In genomic region chr5:41044465-41044864, GRCm38 (mm10) we compare ENCODE assay signal across 8 mouse cellular contexts.
DNase-seq lines count a peak whose midpoint lies in the region; ATAC-seq and TF ChIP-seq lines count a peak whose summit lies in the region.

No protein-coding gene starts in this region.

- peak; percentile 83 for ATAC-seq in hindbrain, embryonic 13.5 days (ENCODE audit: low FRiP score)

- no peak overlapping the region for H3K9ac ChIP-seq in hindbrain, embryonic 13.5 days

- H3K4me3 ChIP-seq in forebrain, embryonic 10.5 days = no peak overlapping the region
- H3K4me3 ChIP-seq in hindbrain, embryonic 13.5 days = no peak overlapping the region

- no peaks in the 10 kb centered on the region for H3K4me1 ChIP-seq in forebrain, embryonic 10.5 days
- H3K4me1 ChIP-seq in hindbrain, embryonic 13.5 days (replicated peaks) = no peaks in the 10 kb centered on the region

- H3K27ac ChIP-seq in forebrain, embryonic 10.5 days = no peak overlapping the region
- H3K27ac ChIP-seq in hindbrain, embryonic 13.5 days = no peak overlapping the region

- no peaks in the 10 kb centered on the region for H3K36me3 ChIP-seq in forebrain, embryonic 10.5 days (replicated peaks)
- H3K36me3 ChIP-seq in hindbrain, embryonic 13.5 days = no peaks in the 10 kb centered on the region

- TF ChIP-seq POLR2A in brain, embryonic 14.5 days (IDR thresholded peaks at IDR 0.05; ENCODE audit: borderline replicate concordance, extremely low read depth, insufficient read depth, insufficient read length, poor library complexity, severe bottlenecking) = no peak

- no peaks in the 10 kb centered on the region for H3K27me3 ChIP-seq in forebrain, embryonic 10.5 days (ENCODE audit: poor library complexity, severe bottlenecking)
- no peaks in the 10 kb centered on the region for H3K27me3 ChIP-seq in hindbrain, embryonic 13.5 days

- no peaks in the 10 kb centered on the region for H3K9me3 ChIP-seq in forebrain, embryonic 10.5 days
- no peaks in the 10 kb centered on the region for H3K9me3 ChIP-seq in hindbrain, embryonic 13.5 days

- peak; percentile 24 for DNase-seq in gastrocnemius, adult 18-20 months (ENCODE audit: low spot score)
- no peak for DNase-seq in gastrocnemius, adult 8-10 months (ENCODE audit: low spot score in 2 of 2)
- DNase-seq in brain, embryonic 14.5 days (ENCODE audit: low read depth) = peak; percentile 87
- DNase-seq in forebrain, embryonic 10.5 days (ENCODE audit: extremely low spot score, low spot score) = peak; percentile 53
- peak; percentile 62 to 79 for DNase-seq in layer of hippocampus, postnatal 14 days (ENCODE audit: low spot score in 2 of 2)
- peak; percentile 32 for DNase-seq in lung, postnatal 25 days (ENCODE audit: low spot score)
- peak; percentile 79 to 89 for DNase-seq in right cerebral cortex, postnatal 10 days (ENCODE audit: low spot score in 2 of 2)

- H3K4me2 ChIP-seq in hindbrain, embryonic 13.5 days = no peak overlapping the region

- peak; percentile 81; the same call in 1 of the 2 replicates for TF ChIP-seq CTCF in brain, embryonic 14.5 days (IDR thresholded peaks at IDR 0.05; ENCODE audit: borderline replicate concordance, extremely low read depth, insufficient read depth, insufficient read length)

Comparison
In these comparisons a context has a peak if more than half of its experiments do, and no peak if none do; other contexts are left out.
1. DNase-seq: peak in gastrocnemius, adult 18-20 months (single experiment), brain, embryonic 14.5 days (single experiment), forebrain, embryonic 10.5 days (single experiment), layer of hippocampus, postnatal 14 days (2 of 2), lung, postnatal 25 days (single experiment) and right cerebral cortex, postnatal 10 days (2 of 2); none in gastrocnemius, adult 8-10 months (0 of 2).